Mouse (Mus musculus) intestine, embryonic 16.5 days (tissue): ENCODE data around the gene Serpinb1c. TPM values are rescaled to one million over a fixed set of nuclear protein-coding genes. Genes with fewer than 3 reads are reported as not detected.
"Not testable (repeated sequence)": the region's sequence is repeated elsewhere in the genome, so short reads cannot be mapped to it uniquely, and the experiment has no call there.

Experiments
- ATAC-seq: fragments of 200-750 bp; cut with Nextera tagmentation; 2 replicates; pipeline ENCODE4 v1.8.0; 2017; ENCODE audit warnings: moderate TSS enrichment, moderate library complexity
- H3K27ac ChIP-seq: fragments of 300-500 bp; sonication (generic); 2 replicates; pipeline ENCODE4 v1.5.1; 2014; ENCODE audit warnings: mild to moderate bottlenecking, low read length
- H3K27me3 ChIP-seq: fragments of 300-500 bp; sonication (generic); replicated peaks from 2 replicates; pipeline ENCODE4 v1.6.1; 2014; ENCODE audit warnings: low read length, control low read depth, mixed read lengths; ENCODE audit not compliant: control insufficient read depth, insufficient read depth
- H3K36me3 ChIP-seq: fragments of 300-500 bp; sonication (generic); 2 replicates; pipeline ENCODE4 v1.6.1; 2014; ENCODE audit warnings: low read length, control low read depth; ENCODE audit not compliant: control insufficient read depth, insufficient read depth
- H3K4me1 ChIP-seq: fragments of 300-500 bp; sonication (generic); 2 replicates; pipeline ENCODE4 v1.6.1; 2014; ENCODE audit warnings: low read length, control low read depth, mixed read lengths; ENCODE audit not compliant: control insufficient read depth, insufficient read depth
- H3K4me2 ChIP-seq: fragments of 300-500 bp; sonication (generic); 2 replicates; pipeline ENCODE4 v1.6.1; 2014; ENCODE audit warnings: low read depth, low read length, control low read depth
- H3K4me3 ChIP-seq: fragments of 300-500 bp; sonication (generic); 2 replicates; pipeline ENCODE4 v1.5.1; 2014; ENCODE audit warnings: mild to moderate bottlenecking, low read length
- H3K9ac ChIP-seq: fragments of 300-500 bp; sonication (generic); 2 replicates; pipeline ENCODE4 v1.6.1; 2014; ENCODE audit warnings: low read depth, low read length
- H3K9me3 ChIP-seq: fragments of 300-500 bp; sonication (generic); 2 replicates; pipeline ENCODE4 v1.6.1; 2016; ENCODE audit warnings: low read length, control low read depth; ENCODE audit not compliant: control insufficient read depth
- WGBS: fragments of 180-500 bp; shearing (Covaris S2); extraction: QIAGEN DNeasy Blood & Tissue Kit; methylation state at CpG from one replicate; pipeline ENCODE4 v1.1.7; 2014; 5-methylcytosine and 5-hydroxymethylcytosine counted together
- polyA plus RNA-seq: library from polyadenylated mRNA; unstranded; fragments of >200 nt; fragmentation: Nextera tagmentation; extraction: Ambion mirVana; gene quantifications from 2 replicates; pipeline ENCODE4 v1.2.1, GENCODE M21; 2015

Serpinb1c gene
- 0.09 TPM in 1 of 2 replicates, not detected in the other for polyA plus RNA-seq

GRCm38 (mm10) chr13:32898111-32898510 lies at the start of gene Serpinb1c:
TSS of gene Serpinb1c (minus strand) at chr13:32898211.
- Histone ChIP-seq H3K4me3 (no peak within 1 kb of the TSS), H3K27me3 (no peaks in the 10 kb centered on the region), H3K4me2 (no peak within 1 kb of the TSS), H3K9ac (no peak within 1 kb of the TSS), H3K27ac (no peak within 1 kb of the TSS), H3K4me1 (no peaks in the 10 kb centered on the region), H3K9me3 (no peaks in the 10 kb centered on the region), H3K36me3 (no peaks in the 10 kb centered on the region)
- ATAC-seq: no peak
- 76% methylated on average over 2 of the region's 2 CpGs for WGBS

DNA sequence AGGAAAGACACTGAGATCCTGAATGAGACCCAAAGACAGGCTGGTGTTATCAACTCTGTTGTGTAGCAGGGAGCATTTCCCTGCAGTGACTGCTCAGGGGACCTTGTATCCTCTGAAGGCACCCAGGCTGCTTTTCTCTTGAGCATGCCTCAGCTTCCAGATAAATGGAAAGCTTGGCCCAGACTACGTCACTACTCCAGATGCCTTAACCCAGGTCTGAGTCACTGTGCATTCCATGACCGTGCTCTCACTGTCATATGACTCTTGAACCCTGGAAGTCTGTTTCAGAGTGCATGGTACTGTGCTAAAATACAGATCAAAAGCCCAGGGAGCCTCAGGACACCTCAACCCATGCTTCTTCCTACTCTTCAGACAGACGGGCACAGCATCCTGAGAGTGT lies 41.2 kb upstream of the Serpinb1c start:
- H3K4me3 ChIP-seq, H3K27me3 ChIP-seq, H3K27ac ChIP-seq, H3K36me3 ChIP-seq, H3K4me1 ChIP-seq, H3K9ac ChIP-seq, H3K9me3 ChIP-seq, H3K4me2 ChIP-seq: not testable (repeated sequence)
- 65% methylated on average over 3 of the region's 3 CpGs for WGBS
- ATAC-seq: peak; percentile 55; the same call in 1 of the 2 replicates

DNA sequence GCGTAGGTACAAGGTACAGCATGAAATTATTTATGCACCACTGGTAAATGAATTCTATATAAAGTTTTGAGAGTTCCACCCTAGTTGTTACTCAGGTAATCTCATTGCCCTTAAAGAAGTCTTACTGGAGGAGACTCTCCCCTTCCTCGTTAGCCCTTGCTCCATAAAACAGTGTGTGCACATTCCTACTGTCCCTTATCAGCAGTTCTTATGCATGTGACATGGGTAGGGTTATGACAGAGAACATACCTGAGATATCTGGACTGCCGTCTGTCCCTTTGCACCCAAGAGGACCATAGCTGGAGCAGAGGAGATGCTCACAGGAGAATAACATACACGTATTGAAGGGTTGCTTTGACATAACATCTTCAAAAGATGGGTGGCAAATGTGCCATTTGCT lies 40.3 kb upstream of the Serpinb1c start:
- H3K4me1 ChIP-seq, H3K4me3 ChIP-seq, H3K4me2 ChIP-seq, H3K27ac ChIP-seq, H3K36me3 ChIP-seq, H3K9me3 ChIP-seq, H3K9ac ChIP-seq, H3K27me3 ChIP-seq: not testable (repeated sequence)
- 70% methylated on average over 4 of the region's 4 CpGs for WGBS
- peak; percentile 96 for ATAC-seq

DNA sequence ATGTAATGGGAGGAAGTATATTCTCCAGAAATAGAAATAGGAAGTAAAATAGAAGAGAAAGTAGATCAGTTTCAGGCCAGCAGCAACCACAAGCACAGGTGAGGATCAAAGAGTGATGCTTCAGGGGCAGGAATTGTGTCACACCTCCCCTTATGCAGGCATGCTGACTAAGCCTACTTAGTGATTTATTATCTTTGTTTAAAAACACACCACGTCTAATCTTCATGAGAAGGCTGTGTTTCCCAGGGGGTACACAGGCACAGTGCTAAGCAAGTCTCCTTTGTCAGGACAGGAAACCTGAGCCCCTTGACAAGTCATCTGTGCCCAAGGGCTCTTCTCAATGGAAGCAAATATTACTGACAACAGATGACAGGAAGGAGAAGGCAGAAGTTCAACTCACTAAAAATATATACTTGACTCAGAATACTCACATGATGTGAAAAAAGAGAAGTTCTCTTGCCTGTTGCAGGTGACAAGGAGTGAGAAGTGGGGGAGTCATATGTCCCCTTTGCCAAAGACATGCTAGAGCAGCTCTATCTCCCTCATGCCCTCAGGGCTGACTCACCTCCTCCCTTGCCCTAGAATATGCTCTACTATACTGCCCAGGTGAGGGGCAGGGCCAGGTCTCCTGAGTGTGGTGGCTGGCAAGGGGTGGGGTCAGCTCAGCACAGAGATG lies 36.8 kb upstream of the Serpinb1c start:
- 17% methylated on average over 1 of the region's 1 CpGs for WGBS
- no peak overlapping the region for H3K4me2 ChIP-seq
- H3K36me3 ChIP-seq: no peaks in the 10 kb centered on the region
- no peak for ATAC-seq
- no peak overlapping the region for H3K4me3 ChIP-seq
- no peaks in the 10 kb centered on the region for H3K27me3 ChIP-seq
- no peaks in the 10 kb centered on the region for H3K9me3 ChIP-seq
- H3K27ac ChIP-seq: no peak overlapping the region
- no peaks in the 10 kb centered on the region for H3K4me1 ChIP-seq
- H3K9ac ChIP-seq: no peak overlapping the region

GRCm38 (mm10) chr13:32929107-32929750 lies 31.2 kb upstream of the Serpinb1c start:
- no peak overlapping the region for H3K4me3 ChIP-seq
- WGBS: 63% methylated on average over 2 of the region's 2 CpGs
- no peaks in the 10 kb centered on the region for H3K4me1 ChIP-seq
- H3K9me3 ChIP-seq: no peaks in the 10 kb centered on the region
- no peak overlapping the region for H3K9ac ChIP-seq
- no peak overlapping the region for H3K4me2 ChIP-seq
- no peak for ATAC-seq
- H3K36me3 ChIP-seq: no peaks in the 10 kb centered on the region
- H3K27ac ChIP-seq: no peak overlapping the region
- H3K27me3 ChIP-seq: no peaks in the 10 kb centered on the region

DNA sequence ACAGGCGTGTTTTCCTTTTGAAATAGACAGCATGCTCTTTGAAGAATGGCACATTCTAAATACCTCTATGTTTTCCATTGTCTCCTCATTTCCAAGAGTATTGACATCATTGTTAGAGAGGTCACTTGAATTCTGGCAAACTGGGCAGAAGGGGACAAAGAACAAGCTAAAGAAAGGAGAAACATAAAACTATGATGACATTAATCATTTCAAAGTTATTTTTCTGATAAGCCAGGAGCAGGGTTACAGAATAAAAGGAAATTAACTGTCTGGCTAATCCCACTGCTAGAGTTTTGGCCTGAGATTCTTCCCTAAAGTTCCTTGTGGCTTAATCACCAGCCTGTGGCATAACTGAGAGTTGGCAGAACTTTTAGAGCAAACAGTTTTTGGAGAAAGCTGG lies 29.2 kb upstream of the Serpinb1c start:
- no peaks in the 10 kb centered on the region for H3K4me1 ChIP-seq
- ATAC-seq: no peak
- 68% methylated on average over 1 of the region's 1 CpGs for WGBS
- no peak overlapping the region for H3K9ac ChIP-seq
- no peaks in the 10 kb centered on the region for H3K27me3 ChIP-seq
- H3K36me3 ChIP-seq: no peaks in the 10 kb centered on the region
- H3K9me3 ChIP-seq: no peaks in the 10 kb centered on the region
- no peak overlapping the region for H3K27ac ChIP-seq
- H3K4me3 ChIP-seq: no peak overlapping the region
- H3K4me2 ChIP-seq: no peak overlapping the region

GRCm38 (mm10) chr13:32926661-32927060 lies 28.6 kb upstream of the Serpinb1c start:
- H3K36me3 ChIP-seq: no peaks in the 10 kb centered on the region
- ATAC-seq: no peak
- H3K9ac ChIP-seq: no peak overlapping the region
- H3K27ac ChIP-seq: no peak overlapping the region
- no peaks in the 10 kb centered on the region for H3K4me1 ChIP-seq
- 66% methylated on average over 2 of the region's 2 CpGs for WGBS
- no peaks in the 10 kb centered on the region for H3K9me3 ChIP-seq
- no peak overlapping the region for H3K4me3 ChIP-seq
- no peak overlapping the region for H3K4me2 ChIP-seq
- no peaks in the 10 kb centered on the region for H3K27me3 ChIP-seq

DNA sequence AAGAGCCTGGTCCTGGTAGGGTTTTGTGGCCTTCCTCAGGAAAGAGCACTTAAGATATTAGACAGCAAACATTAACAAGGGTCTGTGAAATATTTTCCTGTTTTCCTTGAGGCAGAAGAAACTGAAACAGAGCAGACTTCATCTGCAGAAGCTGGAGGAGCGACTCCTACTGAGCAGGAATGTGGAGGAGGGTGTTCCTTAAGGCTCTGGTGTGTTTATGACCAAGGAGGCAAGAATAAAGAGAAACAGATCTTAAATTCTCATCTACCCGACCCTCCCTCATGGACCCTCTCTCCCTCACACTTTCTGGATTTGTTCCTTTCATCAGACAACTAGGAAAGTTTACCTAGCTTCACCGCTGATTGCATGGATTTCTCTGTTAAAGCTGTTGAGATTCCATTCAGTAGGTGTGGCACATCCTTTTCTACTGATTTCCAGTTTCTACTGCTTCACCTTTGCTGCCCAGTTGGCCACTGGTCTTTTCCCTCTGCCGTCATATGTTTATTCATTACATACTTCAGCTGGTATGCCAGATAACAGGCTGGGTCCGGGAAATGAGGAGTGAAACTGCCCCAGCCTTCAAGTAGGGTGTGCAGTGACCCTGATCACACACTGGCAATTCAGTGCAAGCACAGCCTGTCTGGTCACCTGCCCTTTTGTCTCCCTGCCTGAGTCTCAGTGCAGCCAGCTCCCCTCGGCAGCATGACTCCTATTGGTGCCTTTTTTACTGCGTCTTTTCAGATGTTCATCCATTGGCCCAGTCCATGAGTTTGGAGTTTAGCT lies 26.8 kb upstream of the Serpinb1c start:
- Histone ChIP-seq H3K4me2 (no peak overlapping the region), H3K4me1 (no peaks in the 10 kb centered on the region), H3K27me3 (no peaks in the 10 kb centered on the region), H3K4me3 (no peak overlapping the region), H3K27ac (0 out of 2 replicates have a peak overlapping the region, but pooled peaks have one; percentile 23), H3K36me3 (no peaks in the 10 kb centered on the region), H3K9me3 (no peaks in the 10 kb centered on the region), H3K9ac (no peak overlapping the region)
- 25% methylated on average over 7 of the region's 7 CpGs for WGBS
- peak; percentile 89 for ATAC-seq

DNA sequence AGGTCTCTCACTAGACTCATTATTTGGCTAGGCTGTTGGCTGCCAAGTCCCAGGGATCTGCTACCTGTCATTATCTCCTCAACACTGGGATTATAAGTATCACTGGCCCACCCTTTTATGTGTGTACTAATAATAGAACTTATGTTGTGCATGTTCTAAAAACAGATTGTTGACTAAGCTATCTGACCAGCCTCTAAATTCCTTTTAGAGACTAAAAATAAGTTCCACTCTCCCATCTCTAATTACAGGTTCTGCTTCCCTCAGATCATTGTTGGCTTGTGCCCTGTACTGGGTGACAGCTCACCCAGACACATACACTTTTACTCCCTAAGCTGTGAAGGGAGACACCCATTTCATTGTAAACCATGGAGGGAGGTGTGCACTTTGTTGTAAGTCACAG lies 24.6 kb upstream of the Serpinb1c start:
- H3K27ac ChIP-seq: no peak overlapping the region
- no peaks in the 10 kb centered on the region for H3K4me1 ChIP-seq
- no peak overlapping the region for H3K4me2 ChIP-seq
- no peaks in the 10 kb centered on the region for H3K36me3 ChIP-seq
- no peaks in the 10 kb centered on the region for H3K27me3 ChIP-seq
- ATAC-seq: no peak
- H3K9me3 ChIP-seq: no peaks in the 10 kb centered on the region
- H3K9ac ChIP-seq: no peak overlapping the region
- no peak overlapping the region for H3K4me3 ChIP-seq
